In the genomic region with DNA sequence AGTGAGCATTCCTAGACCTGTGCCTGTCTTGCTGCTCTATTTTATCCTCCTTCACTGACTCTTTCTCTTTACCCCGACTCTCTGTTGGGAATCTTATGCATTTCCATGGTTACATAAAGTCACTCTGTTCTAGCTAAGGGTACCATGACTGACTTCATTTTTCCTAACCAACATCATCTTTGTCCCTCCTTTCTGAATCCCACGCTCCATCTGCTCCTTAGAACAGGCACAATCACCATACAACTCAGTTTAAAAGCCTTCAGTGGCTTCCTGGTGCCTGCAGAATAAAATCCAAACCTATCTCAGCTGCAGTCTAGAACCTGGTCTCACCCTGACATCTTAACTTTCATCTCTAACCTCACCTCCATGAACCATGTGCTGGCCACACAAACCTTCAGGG, we compare ENCODE assay signal across 13 mouse cellular contexts. TPM values are rescaled to one million over a fixed set of nuclear protein-coding genes. Genes with fewer than 3 reads are reported as not detected.
DNase-seq lines count a peak whose midpoint lies in the region; ATAC-seq lines count a peak whose summit lies in the region.
"Had no signal": no experiment of that assay in that cellular context is flagged by ENCODE, and none has a peak within 500 bp of the region (broad histone marks: within the 10 kb centered on the region; RNA-seq: fewer than 3 reads in every experiment).

No protein-coding gene starts in this region.

- H3K27me3 ChIP-seq in heart, embryonic 13.5 days (replicated peaks) = no peaks in the 10 kb centered on the region
- H3K27me3 ChIP-seq in liver, embryonic 11.5 days (replicated peaks; ENCODE audit: control insufficient read depth, insufficient read depth, low read length) = no peaks in the 10 kb centered on the region
- H3K27me3 ChIP-seq: stomach, embryonic 15.5 days had no signal

- no peak for ATAC-seq in heart, embryonic 13.5 days (ENCODE audit: extremely low read depth, insufficient number of reproducible peaks, low FRiP score, low TSS enrichment)
- ATAC-seq in liver, embryonic 11.5 days (replicated peaks; ENCODE audit: low FRiP score) = no peak

- H3K4me1 ChIP-seq in heart, embryonic 13.5 days = peaks cover 67% of the 10 kb centered on the region
- H3K4me1 ChIP-seq in liver, embryonic 11.5 days (replicated peaks; ENCODE audit: control insufficient read depth, insufficient read depth, low read length) = peaks cover 32% of the 10 kb centered on the region
- H3K4me1 ChIP-seq: stomach, embryonic 15.5 days had no signal

- peak overlapping the region; percentile 77 for H3K27ac ChIP-seq in heart, embryonic 13.5 days (replicated peaks)
- H3K27ac ChIP-seq in liver, embryonic 11.5 days (ENCODE audit: low read depth, low read length) = peak overlapping the region; percentile 90

- H3K36me3 ChIP-seq in heart, embryonic 13.5 days = peaks cover 40% of the 10 kb centered on the region
- no peaks in the 10 kb centered on the region for H3K36me3 ChIP-seq in liver, embryonic 11.5 days (ENCODE audit: control insufficient read depth, insufficient read depth, low read length)
- H3K36me3 ChIP-seq: stomach, embryonic 15.5 days had no signal

- H3K4me3 ChIP-seq in heart, embryonic 13.5 days = no peak overlapping the region
- peak overlapping the region; percentile 25 for H3K4me3 ChIP-seq in liver, embryonic 11.5 days (ENCODE audit: low read depth, low read length)
- H3K4me3 ChIP-seq: stomach, embryonic 15.5 days had no signal

- H3K9ac ChIP-seq in heart, embryonic 13.5 days = peak overlapping the region; percentile 65
- peak overlapping the region; percentile 58 for H3K9ac ChIP-seq in liver, embryonic 11.5 days (ENCODE audit: low read depth, low read length)
- H3K9ac ChIP-seq: stomach, embryonic 15.5 days had no signal

- WGBS in heart, embryonic 13.5 days = 80% methylated on average over 2 of the region's 2 CpGs
- 88% methylated on average over 2 of the region's 2 CpGs for WGBS in liver, embryonic 11.5 days

- DNase-seq in heart, adult 8-10 months (ENCODE audit: low spot score) = no peak
- DNase-seq in right cerebral cortex, adult 2 months (ENCODE audit: low spot score in 2 of 2) = peak; percentile 75 to 77
- DNase-seq in right cerebral cortex, postnatal 4 days = no peak
- DNase-seq in liver, embryonic 11.5 days (ENCODE audit: low spot score) = no peak
- no peak for DNase-seq in adrenal gland, postnatal 10 days
- no peak for DNase-seq in lung, postnatal 4 days
- no peak for DNase-seq in kidney, postnatal 4 days
- DNase-seq: kidney, adult 2 months; lung, adult 2 months; retina, postnatal 1 day; thymus, postnatal 4 days had no signal

- H3K9me3 ChIP-seq in heart, embryonic 13.5 days = no peaks in the 10 kb centered on the region
- H3K9me3 ChIP-seq in liver, embryonic 11.5 days (ENCODE audit: control insufficient read depth, low read length) = no peaks in the 10 kb centered on the region
- H3K9me3 ChIP-seq: stomach, embryonic 15.5 days had no signal

- H3K4me2 ChIP-seq in heart, embryonic 13.5 days = peak overlapping the region; percentile 47
- H3K4me2 ChIP-seq in liver, embryonic 11.5 days = peak overlapping the region; percentile 61
- H3K4me2 ChIP-seq: stomach, embryonic 15.5 days had no signal

RNA-seq across cellular contexts. Expression of a gene that starts 26.9 kb away (rescaled TPM):
- 247 and 281 TPM in 2 replicates for polyA plus RNA-seq in heart, embryonic 13.5 days (2015; fragmentation: Nextera tagmentation; extraction: Ambion mirVana)
- total RNA-seq in heart, adult 8-10 months (2022) = 100 to 1,000 TPM; 114 to 157 (median 136) TPM
- polyA plus RNA-seq in liver, embryonic 11.5 days (2014; fragmentation: Nextera tagmentation; extraction: Ambion mirVana) = 116 and 118 TPM in 2 replicates
- total RNA-seq in adrenal gland, postnatal 10 days (2021) = 10 to 100 TPM; 59.1 to 66.8 TPM

Comparison
In these comparisons a context has a peak if more than half of its experiments do, and no peak if none do; other contexts are left out.
1. DNase-seq: peak in right cerebral cortex, adult 2 months (2 of 2); none in heart, adult 8-10 months (single experiment), right cerebral cortex, postnatal 4 days (single experiment), liver, embryonic 11.5 days (single experiment), adrenal gland, postnatal 10 days (single experiment), lung, postnatal 4 days (0 of 2) and kidney, postnatal 4 days (0 of 2).